17 mouse cellular contexts compared by ENCODE assay signal in the genomic region with DNA sequence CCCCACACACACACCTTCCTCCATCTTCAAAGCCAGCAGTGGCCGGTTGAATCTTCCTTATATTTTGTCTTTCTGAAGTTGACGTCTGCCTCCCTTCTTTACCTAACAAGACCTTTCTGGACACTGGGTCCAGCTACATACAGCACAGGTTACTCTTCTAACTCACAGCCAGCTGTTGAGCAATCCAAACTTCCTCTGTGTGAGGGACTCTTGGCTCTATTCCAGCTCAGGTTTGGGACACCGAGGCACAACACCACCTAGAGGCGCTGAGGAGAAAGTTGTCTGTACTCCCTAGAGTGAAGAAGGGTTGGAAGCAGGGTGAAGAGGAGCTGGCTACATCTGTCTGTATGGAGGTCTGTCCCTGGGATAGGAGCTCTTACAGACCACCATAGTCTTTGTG. TPM values are rescaled to one million over a fixed set of nuclear protein-coding genes. Genes with fewer than 3 reads are reported as not detected.
DNase-seq lines count a peak whose midpoint lies in the region; ATAC-seq and TF ChIP-seq lines count a peak whose summit lies in the region.
"Had no signal": no experiment of that assay in that cellular context is flagged by ENCODE, and none has a peak within 500 bp of the region (broad histone marks: within the 10 kb centered on the region; RNA-seq: fewer than 3 reads in every experiment).

No protein-coding gene starts in this region.

- WGBS in liver, adult 2 months = 7% methylated on average over 4 of the region's 4 CpGs
- WGBS in liver, embryonic 11.5 days = 32% methylated on average over 4 of the region's 4 CpGs
- WGBS in hindbrain, embryonic 13.5 days = 49% methylated on average over 4 of the region's 4 CpGs

- no peaks in the 10 kb centered on the region for H3K79me2 ChIP-seq in liver, adult 2 months (ENCODE audit: control insufficient read depth, insufficient read depth, low read length)

- H3K36me3 ChIP-seq in liver, adult 2 months (ENCODE audit: control insufficient read depth, insufficient read depth, low read length) = no peaks in the 10 kb centered on the region
- H3K36me3 ChIP-seq in liver, embryonic 11.5 days (ENCODE audit: control insufficient read depth, insufficient read depth, low read length) = no peaks in the 10 kb centered on the region
- no peaks in the 10 kb centered on the region for H3K36me3 ChIP-seq in hindbrain, embryonic 13.5 days
- H3K36me3 ChIP-seq: embryonic facial prominence, embryonic 13.5 days; G1E; limb, embryonic 12.5 days; midbrain, embryonic 15.5 days had no signal

- H3K27me3 ChIP-seq in liver, adult 2 months (ENCODE audit: control insufficient read depth, insufficient read depth, low read length) = no peaks in the 10 kb centered on the region
- peaks cover 28% of the 10 kb centered on the region for H3K27me3 ChIP-seq in liver, embryonic 11.5 days (replicated peaks; ENCODE audit: control insufficient read depth, insufficient read depth, low read length)
- H3K27me3 ChIP-seq in hindbrain, embryonic 13.5 days = peaks cover 19% of the 10 kb centered on the region

- TF ChIP-seq CTCF in liver, adult 2 months (IDR thresholded peaks at IDR 0.05; ENCODE audit: low read depth, low read length) = no peak

- ATAC-seq in liver, embryonic 11.5 days (replicated peaks; ENCODE audit: low FRiP score) = no peak
- peak; percentile 43 to 62; a peak in 3 of 4 replicates for ATAC-seq in hematopoietic stem cell, adult 5-6 weeks (replicated peaks in 1 of 2; ENCODE audit: insufficient read depth in 1 of 2, low FRiP score in 2 of 2, low TSS enrichment in 1 of 2, low read depth in 1 of 2, poor library complexity in 2 of 2, severe bottlenecking in 2 of 2)
- peak; percentile 60; the same call in 1 of the 2 replicates for ATAC-seq in megakaryocyte-erythroid progenitor cell, adult 5-6 weeks (replicated peaks; ENCODE audit: low FRiP score, low TSS enrichment, poor library complexity, severe bottlenecking)
- no peak for ATAC-seq in hindbrain, embryonic 13.5 days (ENCODE audit: low FRiP score)
- ATAC-seq: forebrain, embryonic 16.5 days; midbrain, embryonic 15.5 days had no signal

- H3K4me2 ChIP-seq in liver, embryonic 11.5 days = no peak overlapping the region
- H3K4me2 ChIP-seq in hindbrain, embryonic 13.5 days = no peak overlapping the region
- H3K4me2 ChIP-seq: embryonic facial prominence, embryonic 13.5 days; limb, embryonic 12.5 days; midbrain, embryonic 15.5 days had no signal

- no peak overlapping the region for H3K4me3 ChIP-seq in liver, adult 2 months (ENCODE audit: insufficient read depth, low read depth, low read length)
- no peak overlapping the region for H3K4me3 ChIP-seq in liver, embryonic 11.5 days (ENCODE audit: low read depth, low read length)
- no peak overlapping the region for H3K4me3 ChIP-seq in hindbrain, embryonic 13.5 days
- H3K4me3 ChIP-seq: embryonic facial prominence, embryonic 13.5 days; limb, embryonic 12.5 days; midbrain, embryonic 15.5 days had no signal

- no peak overlapping the region for H3K9ac ChIP-seq in liver, adult 2 months (ENCODE audit: low read depth, low read length)
- no peak overlapping the region for H3K9ac ChIP-seq in liver, embryonic 11.5 days (ENCODE audit: low read depth, low read length)
- H3K9ac ChIP-seq in hindbrain, embryonic 13.5 days = no peak overlapping the region
- H3K9ac ChIP-seq: embryonic facial prominence, embryonic 13.5 days; limb, embryonic 12.5 days; midbrain, embryonic 15.5 days had no signal

- H3K9me3 ChIP-seq in liver, embryonic 11.5 days (ENCODE audit: control insufficient read depth, low read length) = no peaks in the 10 kb centered on the region
- H3K9me3 ChIP-seq in hindbrain, embryonic 13.5 days = no peaks in the 10 kb centered on the region
- H3K9me3 ChIP-seq: embryonic facial prominence, embryonic 13.5 days; G1E; limb, embryonic 12.5 days; midbrain, embryonic 15.5 days had no signal

- H3K4me1 ChIP-seq in liver, adult 2 months (ENCODE audit: control insufficient read depth, insufficient read depth, low read length) = no peaks in the 10 kb centered on the region
- no peaks in the 10 kb centered on the region for H3K4me1 ChIP-seq in liver, embryonic 11.5 days (replicated peaks; ENCODE audit: control insufficient read depth, insufficient read depth, low read length)
- H3K4me1 ChIP-seq in hindbrain, embryonic 13.5 days (replicated peaks) = peaks cover 5% of the 10 kb centered on the region; the same call in 1 of the 2 replicates
- H3K4me1 ChIP-seq: limb, embryonic 12.5 days had no signal

- peak; percentile 49 for DNase-seq in liver, adult 2 months (ENCODE audit: extremely low read depth, low read depth, low spot score)
- DNase-seq in liver, embryonic 11.5 days (ENCODE audit: low spot score) = no peak
- DNase-seq in ES-CJ7 (ENCODE audit: low read depth, low spot score) = peak; percentile 75
- DNase-seq in right cerebral cortex, postnatal 14 days = no peak
- DNase-seq: adrenal gland, adult 2 months; cerebellum, adult 11 months; heart, postnatal 10 days; kidney, adult 9 months; thymus, adult 18-20 months had no signal

- no peak for TF ChIP-seq POLR2A in liver, adult 2 months (IDR thresholded peaks at IDR 0.05; ENCODE audit: extremely low read depth, insufficient read depth, low read length)

- H3K27ac ChIP-seq in liver, adult 2 months (replicated peaks; ENCODE audit: insufficient read depth, low read depth, low read length) = no peak overlapping the region
- no peak overlapping the region for H3K27ac ChIP-seq in liver, embryonic 11.5 days (ENCODE audit: low read depth, low read length)
- H3K27ac ChIP-seq in hindbrain, embryonic 13.5 days = no peak overlapping the region
- H3K27ac ChIP-seq: embryonic facial prominence, embryonic 13.5 days; limb, embryonic 12.5 days; midbrain, embryonic 15.5 days had no signal

RNA-seq across cellular contexts. Expression of a gene that starts 8.8 kb away (rescaled TPM):
- 2.4 and 3.7 TPM in 2 replicates for total RNA-seq in liver, adult 2 months (2014; rRNA removed)
- 11.5 and 12.4 TPM in 2 replicates for polyA plus RNA-seq in liver, adult 2 months (2012; rRNA removed)
- polyA plus RNA-seq in liver, embryonic 11.5 days (2014; fragmentation: Nextera tagmentation; extraction: Ambion mirVana) = 0.53 and 1.4 TPM in 2 replicates
- 3.0 and 7.9 TPM in 2 replicates for total RNA-seq in hematopoietic stem cell, adult 5-6 weeks (2017)
- 3.8 and 7.5 TPM in 2 replicates for total RNA-seq in megakaryocyte-erythroid progenitor cell, adult 5-6 weeks (2014; fragmentation: Nextera tagmentation)
- total RNA-seq in megakaryocyte-erythroid progenitor cell, adult 5-6 weeks (2017) = 1.3 and 9.0 TPM in 2 replicates
- polyA plus RNA-seq in hindbrain, embryonic 13.5 days (2015; fragmentation: Nextera tagmentation; extraction: Ambion mirVana) = 1.6 and 1.8 TPM in 2 replicates

RNA-seq across cellular contexts. Expression of a gene that starts 15.1 kb away (rescaled TPM):
- 2.4 and 3.8 TPM in 2 replicates for total RNA-seq in liver, adult 2 months (2014; rRNA removed)
- polyA plus RNA-seq in liver, adult 2 months (2012; rRNA removed) = 5.6 and 6.0 TPM in 2 replicates
- 12.6 and 13.9 TPM in 2 replicates for polyA plus RNA-seq in liver, embryonic 11.5 days (2014; fragmentation: Nextera tagmentation; extraction: Ambion mirVana)
- 37.6 and 66.4 TPM in 2 replicates for total RNA-seq in hematopoietic stem cell, adult 5-6 weeks (2017)
- 24.9 and 41.8 TPM in 2 replicates for total RNA-seq in megakaryocyte-erythroid progenitor cell, adult 5-6 weeks (2014; fragmentation: Nextera tagmentation)
- 35.8 and 52.4 TPM in 2 replicates for total RNA-seq in megakaryocyte-erythroid progenitor cell, adult 5-6 weeks (2017)
- polyA plus RNA-seq in hindbrain, embryonic 13.5 days (2015; fragmentation: Nextera tagmentation; extraction: Ambion mirVana) = 33.9 and 36.4 TPM in 2 replicates

Comparison
In these comparisons a context has a peak if more than half of its experiments do, and no peak if none do; other contexts are left out.
1. DNase-seq: peak in liver, adult 2 months (single experiment) and ES-CJ7 (single experiment); none in liver, embryonic 11.5 days (single experiment) and right cerebral cortex, postnatal 14 days (single experiment).
2. ATAC-seq: peak in hematopoietic stem cell, adult 5-6 weeks (2 of 2) and megakaryocyte-erythroid progenitor cell, adult 5-6 weeks (single experiment); none in liver, embryonic 11.5 days (single experiment) and hindbrain, embryonic 13.5 days (single experiment).